Mouse (Mus musculus) cerebellum, adult 2 months (tissue): Measurements from ENCODE around the gene Atf7ip.

ENCODE experiments used
- CTCF ChIP-seq: fragments of 200-500 bp; IDR thresholded peaks from 2 replicates; pipeline ENCODE4 v1.5.1; 2011; ENCODE audit warnings: low read depth, mild to moderate bottlenecking, control low read depth, low read length, moderate library complexity, borderline replicate concordance; ENCODE audit not compliant: insufficient read depth
- POLR2A ChIP-seq: fragments of 200-500 bp; IDR thresholded peaks from 2 replicates; pipeline ENCODE4 v1.6.1; 2011; ENCODE audit warnings: low read length, control low read depth, borderline replicate concordance; ENCODE audit not compliant: insufficient read depth

- TF ChIP-seq CTCF = no peak
- TF ChIP-seq POLR2A = no peak
These were observed 106.3 kb downstream of the Atf7ip start for GRCm38 (mm10) chr6:136612312-136612711.
